Mouse (Mus musculus): ENCODE measurements around the gene Lbhd2. TPM values are rescaled to one million over a fixed set of nuclear protein-coding genes. Genes with fewer than 3 reads are reported as not detected.

Gene Lbhd2
- total and polyA plus RNA-seq, 3 experiments, result not detected

- 17% methylated on average over 29 of the region's 29 CpGs for whole genome bisulfite sequencing
- Histone ChIP-seq H3K4me3 (no peak overlapping the region), H3K27me3 (ENCODE audit: control insufficient read depth, insufficient read depth, low read length) (no peaks in the 10 kb centered on the region), H3K9ac (ENCODE audit: low read depth, low read length) (no peak overlapping the region), H3K79me2 (replicated peaks; ENCODE audit: control insufficient read depth, insufficient read depth, low read length) (no peaks in the 10 kb centered on the region), H3K4me1 (ENCODE audit: control insufficient read depth, insufficient read depth, low read length) (peaks cover 10% of the 10 kb centered on the region), H3K36me3 (ENCODE audit: control insufficient read depth, insufficient read depth, low read length) (no peaks in the 10 kb centered on the region), H3K27ac (no peak overlapping the region)
- peak; percentile 88 to 97 for DNase-seq
- TF ChIP-seq CTCF (IDR thresholded peaks at IDR 0.05) (peak; percentile 96), EP300 (IDR thresholded peaks at IDR 0.05; ENCODE audit: insufficient read depth, low read depth, low read length) (peak; percentile 85), POLR2A (IDR thresholded peaks at IDR 0.05; ENCODE audit: insufficient read depth, low read depth, low read length) (no peak)
- intact Hi-C loops (cut with DNase I), result loop anchor here (1.0 kb wide), 3 partner anchors 33 to 79 kb away; no protein-coding TSS in a partner anchor
Observed at GRCm38 (mm10) chr12:111425789-111426460, 19.3 kb downstream of the Lbhd2 start.

- H3K27ac ChIP-seq, result no peak overlapping the region
- intact Hi-C loops (cut with DNase I), result loop anchor here (2.0 kb wide), 1 partner anchor 15 kb away; the partner anchor contains the start of gene Tnfaip2
- no peak overlapping the region for H3K4me3 ChIP-seq
- H3K9ac ChIP-seq (ENCODE audit: low read depth, low read length), result no peak overlapping the region
- 63% methylated on average over 12 of the region's 12 CpGs for WGBS
- no peaks in the 10 kb centered on the region for H3K27me3 ChIP-seq (ENCODE audit: control insufficient read depth, insufficient read depth, low read length)
- H3K4me1 ChIP-seq (ENCODE audit: control insufficient read depth, insufficient read depth, low read length), result peaks cover 14% of the 10 kb centered on the region
- no peak for TF ChIP-seq CTCF (IDR thresholded peaks at IDR 0.05)
- TF ChIP-seq EP300 (IDR thresholded peaks at IDR 0.05; ENCODE audit: insufficient read depth, low read depth, low read length), result no peak
- no peak for TF ChIP-seq POLR2A (IDR thresholded peaks at IDR 0.05; ENCODE audit: insufficient read depth, low read depth, low read length)
- no peaks in the 10 kb centered on the region for H3K79me2 ChIP-seq (replicated peaks; ENCODE audit: control insufficient read depth, insufficient read depth, low read length)
- no peak for DNase-seq
- H3K36me3 ChIP-seq (ENCODE audit: control insufficient read depth, insufficient read depth, low read length), result no peaks in the 10 kb centered on the region
Observed at GRCm38 (mm10) chr12:111427438-111428113, 21.0 kb downstream of the Lbhd2 start.

- Histone ChIP-seq H3K27ac (no peak overlapping the region), H3K79me2 (replicated peaks; ENCODE audit: control insufficient read depth, insufficient read depth, low read length) (no peaks in the 10 kb centered on the region), H3K4me1 (ENCODE audit: control insufficient read depth, insufficient read depth, low read length) (peaks cover 17% of the 10 kb centered on the region), H3K9ac (ENCODE audit: low read depth, low read length) (no peak overlapping the region), H3K36me3 (ENCODE audit: control insufficient read depth, insufficient read depth, low read length) (no peaks in the 10 kb centered on the region), H3K4me3 (no peak overlapping the region), H3K27me3 (ENCODE audit: control insufficient read depth, insufficient read depth, low read length) (no peaks in the 10 kb centered on the region)
- intact Hi-C loops (cut with DNase I), result loop anchor here (2.0 kb wide), 1 partner anchor 14 kb away; the partner anchor contains the start of gene Tnfaip2
- WGBS, result 48% methylated on average over 8 of the region's 8 CpGs
- TF ChIP-seq CTCF (IDR thresholded peaks at IDR 0.05), result no peak
- no peak for TF ChIP-seq POLR2A (IDR thresholded peaks at IDR 0.05; ENCODE audit: insufficient read depth, low read depth, low read length)
- TF ChIP-seq EP300 (IDR thresholded peaks at IDR 0.05; ENCODE audit: insufficient read depth, low read depth, low read length), result no peak
- no peak for DNase-seq
Observed at GRCm38 (mm10) chr12:111428364-111428763, 21.8 kb downstream of the Lbhd2 start.

GRCm38 (mm10) chr12:111428961-111429911 lies 22.6 kb downstream of the Lbhd2 start:
- WGBS, result 4% methylated on average over 40 of the region's 40 CpGs
- peak overlapping the region; percentile 47 for H3K9ac ChIP-seq (ENCODE audit: low read depth, low read length)
- intact Hi-C loops (cut with DNase I), result loop anchor here (2.0 kb wide), 1 partner anchor 14 kb away; the partner anchor contains the start of gene Tnfaip2
- H3K4me1 ChIP-seq (ENCODE audit: control insufficient read depth, insufficient read depth, low read length), result peaks cover 19% of the 10 kb centered on the region
- H3K4me3 ChIP-seq, result peak overlapping the region; percentile 50
- peak; percentile 71 to 73 for DNase-seq
- H3K36me3 ChIP-seq (ENCODE audit: control insufficient read depth, insufficient read depth, low read length), result no peaks in the 10 kb centered on the region
- TF ChIP-seq CTCF (IDR thresholded peaks at IDR 0.05) (peak; percentile 40), EP300 (IDR thresholded peaks at IDR 0.05; ENCODE audit: insufficient read depth, low read depth, low read length) (0 out of 2 replicates have a peak, but pooled peaks have one; percentile 21), POLR2A (IDR thresholded peaks at IDR 0.05; ENCODE audit: insufficient read depth, low read depth, low read length) (peak; percentile 49; the same call in 1 of the 2 replicates)
- peak overlapping the region; percentile 39 for H3K27ac ChIP-seq
- H3K27me3 ChIP-seq (ENCODE audit: control insufficient read depth, insufficient read depth, low read length), result no peaks in the 10 kb centered on the region
- no peaks in the 10 kb centered on the region for H3K79me2 ChIP-seq (replicated peaks; ENCODE audit: control insufficient read depth, insufficient read depth, low read length)

GRCm38 (mm10) chr12:111430049-111430867 lies 23.6 kb downstream of the Lbhd2 start:
- peak; percentile 54 to 64 for DNase-seq

More at GRCm38 (mm10) chr12:111430049-111430867, 23.6 kb downstream of the Lbhd2 start:
- no peaks in the 10 kb centered on the region for H3K36me3 ChIP-seq (ENCODE audit: control insufficient read depth, insufficient read depth, low read length)
- H3K79me2 ChIP-seq (replicated peaks; ENCODE audit: control insufficient read depth, insufficient read depth, low read length), result no peaks in the 10 kb centered on the region
- H3K27me3 ChIP-seq (ENCODE audit: control insufficient read depth, insufficient read depth, low read length), result no peaks in the 10 kb centered on the region
- H3K4me1 ChIP-seq (ENCODE audit: control insufficient read depth, insufficient read depth, low read length), result peaks cover 23% of the 10 kb centered on the region
- TF ChIP-seq CTCF (IDR thresholded peaks at IDR 0.05), result no peak
- no peak for TF ChIP-seq POLR2A (IDR thresholded peaks at IDR 0.05; ENCODE audit: insufficient read depth, low read depth, low read length)
- TF ChIP-seq EP300 (IDR thresholded peaks at IDR 0.05; ENCODE audit: insufficient read depth, low read depth, low read length), result 0 out of 2 replicates have a peak, but pooled peaks have one; percentile 3
- 36% methylated on average over 27 of the region's 27 CpGs for WGBS
- H3K4me3 ChIP-seq, result peak overlapping the region; percentile 50
- H3K9ac ChIP-seq (ENCODE audit: low read depth, low read length), result no peak overlapping the region
- intact Hi-C loops (cut with DNase I), result no loop called here
- peak overlapping the region; percentile 39; the same call in 1 of the 2 replicates for H3K27ac ChIP-seq

All from heart, adult 2 months (tissue).